Mouse (Mus musculus) ES-CJ7 (cell line): ENCODE data around the gene Prickle4.

Source experiments
- DNase-seq: peaks from one replicate; pipeline ENCODE4 v3.0.0; 2011; ENCODE audit warnings: low read depth, low spot score

Prickle4 gene

DNA sequence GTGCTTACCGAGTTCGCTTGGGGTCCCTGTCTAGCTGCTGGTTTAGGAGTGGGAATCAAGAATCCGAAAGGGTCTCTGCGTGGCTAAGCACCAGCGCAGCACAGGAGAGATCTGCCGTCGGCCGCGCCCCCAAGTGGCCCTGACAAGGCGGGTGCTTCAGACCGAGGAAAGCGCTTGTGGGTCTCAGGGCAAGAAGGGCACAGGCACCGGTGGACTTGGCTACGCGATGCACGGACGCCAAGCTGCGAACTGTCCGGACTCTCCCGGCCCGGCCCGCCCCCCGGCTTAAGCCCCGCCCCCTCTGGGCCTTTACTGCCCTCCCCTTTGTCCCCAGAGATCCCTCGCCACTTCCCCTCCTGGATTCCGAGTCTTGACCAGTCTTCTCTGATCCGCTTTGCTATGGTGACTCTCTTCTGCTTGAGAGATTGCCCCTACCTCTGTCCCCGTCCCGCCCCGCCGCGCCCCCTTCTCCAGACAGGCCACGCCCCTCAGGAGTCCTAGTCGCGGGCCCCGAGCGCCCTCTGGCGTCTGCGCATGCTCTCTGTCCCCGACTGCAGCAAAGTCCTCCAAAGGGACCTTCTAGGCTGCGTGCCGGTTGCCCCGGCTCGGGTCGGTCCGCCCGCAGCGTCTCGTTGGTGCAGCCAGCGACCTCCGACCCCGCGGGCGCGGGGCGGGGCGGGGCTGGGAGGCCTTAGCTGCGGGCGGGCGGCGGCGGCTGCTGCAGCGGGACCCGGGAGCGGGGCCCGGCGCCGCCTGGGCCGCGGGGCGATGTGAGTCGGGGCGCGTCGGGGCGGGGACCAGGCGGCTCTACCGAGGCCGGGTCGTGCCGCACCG, at the start of gene Prickle4:
TSS of gene Prickle4 (minus strand) at position 234 of the 834 bp plus-strand sequence.
- peak; percentile 97 for DNase-seq

- DNase-seq, result peak; percentile 73
These were observed 49.5 kb upstream of the Prickle4 start for GRCm38 (mm10) chr17:47744086-47744485.

DNA sequence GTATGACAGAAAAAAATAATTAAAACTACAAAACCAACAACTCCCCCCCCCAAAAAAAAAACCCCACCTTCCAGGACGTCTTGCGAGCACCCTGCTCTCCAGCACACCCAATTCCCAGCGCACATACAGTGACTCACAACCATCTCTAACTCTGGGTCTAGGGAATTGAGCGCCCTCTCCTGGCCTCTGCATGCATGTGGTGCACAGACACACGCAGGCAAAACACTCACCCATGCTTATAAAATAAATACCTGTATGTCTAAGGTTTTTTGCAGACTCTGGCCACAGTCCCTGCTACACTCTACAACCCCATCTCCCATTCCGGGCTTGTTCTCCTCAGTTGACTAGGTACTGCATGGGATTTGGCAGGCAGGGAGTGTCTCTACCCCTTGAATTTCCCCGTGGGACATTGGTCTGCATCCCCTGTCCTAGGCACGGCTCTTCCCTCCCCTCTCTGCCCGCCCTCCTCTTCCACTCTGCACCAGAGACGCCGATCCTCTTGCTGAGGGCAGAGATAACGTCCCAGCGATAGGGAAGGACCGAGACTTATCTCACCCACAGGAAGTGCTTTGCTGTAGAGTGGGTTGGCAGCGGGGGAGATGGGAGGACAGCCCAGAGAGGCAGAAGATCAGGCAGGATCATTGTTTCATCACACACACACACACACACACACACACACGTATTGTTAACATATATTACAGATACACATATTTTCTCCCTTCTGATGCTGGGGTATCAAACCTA, 48.6 kb upstream of the Prickle4 start:
- DNase-seq, result peak; percentile 80

DNA sequence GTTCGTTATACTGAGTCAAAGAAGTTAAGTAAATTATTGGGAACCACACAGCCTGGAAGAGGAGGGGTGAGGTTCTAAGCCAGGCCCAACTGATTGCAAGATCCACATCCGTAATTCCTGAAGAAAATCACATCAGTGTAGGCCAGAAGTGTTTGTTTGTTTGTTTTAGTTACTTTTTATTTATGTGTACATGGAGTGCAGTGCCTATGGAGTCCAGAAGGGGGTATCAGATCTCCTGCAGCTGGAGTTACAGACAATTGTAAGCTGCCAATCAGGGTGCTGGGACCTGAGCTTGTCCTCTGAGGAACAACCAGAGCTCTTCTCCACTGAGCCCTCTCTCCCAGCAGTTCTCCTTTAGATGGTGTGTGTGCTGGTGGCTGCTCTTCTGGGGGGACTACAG, 45.6 kb upstream of the Prickle4 start:
- peak; percentile 88 for DNase-seq

DNA sequence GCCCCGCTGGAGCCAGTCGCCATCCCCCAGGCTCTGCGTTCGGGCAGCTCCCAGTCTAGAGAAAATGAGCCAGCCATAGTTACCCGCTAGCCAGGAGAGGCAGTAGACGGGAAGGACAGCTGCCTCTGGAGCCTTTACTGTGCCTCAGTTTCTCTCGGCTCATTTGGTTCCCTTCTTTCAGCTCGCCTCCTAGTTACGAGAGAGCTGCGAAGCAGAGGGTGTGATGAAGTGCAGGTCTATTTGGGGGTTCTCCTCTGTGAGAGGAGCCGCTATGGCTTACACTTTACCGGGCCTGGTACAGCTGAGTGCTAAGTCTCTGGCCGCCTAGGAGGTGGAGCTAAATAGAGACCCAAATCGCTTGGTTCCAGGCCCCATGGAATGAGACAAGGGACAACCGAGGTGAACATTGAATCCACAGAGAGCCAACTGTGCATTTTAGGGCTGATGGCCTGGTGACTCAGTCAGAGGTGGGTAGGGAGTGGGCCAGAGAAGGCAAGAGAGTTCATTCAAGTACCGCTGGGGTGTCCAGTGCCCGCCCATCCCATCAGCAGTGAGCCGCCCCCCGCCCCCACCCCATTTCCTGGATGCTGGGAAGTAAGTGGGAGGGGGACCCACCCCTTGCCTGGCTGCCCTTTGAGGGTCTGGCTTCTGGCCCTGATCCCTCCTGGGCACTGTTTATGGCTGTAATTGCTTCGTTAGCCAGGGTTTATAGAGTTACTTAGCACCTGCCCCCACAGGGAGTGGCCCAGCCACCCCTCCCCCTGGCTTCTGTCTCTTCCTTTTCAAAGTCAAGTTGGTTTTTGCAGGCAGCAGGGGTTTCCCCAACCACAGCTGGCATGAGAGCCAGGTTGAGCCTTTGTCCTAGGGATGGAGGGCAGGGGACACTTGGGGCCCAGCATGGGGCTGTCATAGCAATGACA, 44.6 kb upstream of the Prickle4 start:
- DNase-seq, result peak; percentile 95

DNA sequence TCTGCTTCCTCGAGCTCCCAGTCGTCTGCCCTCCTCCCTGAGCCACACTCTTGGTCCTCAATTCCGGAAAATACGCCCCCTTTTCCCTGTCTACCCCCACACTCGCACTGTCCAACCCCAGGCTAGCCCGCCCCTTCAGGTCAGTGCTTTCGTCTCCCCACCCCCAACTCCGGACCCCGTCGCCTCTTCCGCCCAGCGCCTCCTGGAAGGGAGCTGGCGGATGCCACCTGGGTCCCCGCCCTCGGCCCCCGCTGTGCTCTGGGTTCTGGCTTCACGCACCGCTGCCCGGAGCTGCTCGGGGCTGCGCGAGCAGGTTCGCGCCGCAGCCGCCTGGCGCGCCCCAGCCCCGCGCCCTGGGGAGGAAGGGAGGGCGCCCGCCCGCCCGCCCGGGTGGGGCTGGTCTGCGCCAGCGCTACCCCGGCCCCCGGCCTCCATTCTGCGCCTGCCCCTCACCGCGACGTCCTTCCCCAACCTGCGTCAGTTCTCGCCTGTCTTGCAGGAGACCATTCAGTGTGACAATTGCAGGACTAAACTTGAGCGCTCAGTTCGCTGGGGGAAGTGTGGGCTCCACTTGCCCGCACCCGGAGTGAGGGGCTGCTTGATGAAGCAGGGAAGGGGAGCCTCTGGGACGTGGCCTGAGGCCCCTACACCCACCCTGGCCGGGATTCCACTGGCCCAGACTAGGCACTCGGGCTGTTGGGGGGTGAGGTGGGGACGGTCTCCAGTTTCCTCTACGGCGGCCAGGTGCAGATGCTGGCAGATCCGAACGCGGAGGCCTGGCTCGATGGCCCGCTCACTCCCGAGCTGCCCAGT, 43.7 kb upstream of the Prickle4 start:
- DNase-seq, result peak; percentile 95

DNA sequence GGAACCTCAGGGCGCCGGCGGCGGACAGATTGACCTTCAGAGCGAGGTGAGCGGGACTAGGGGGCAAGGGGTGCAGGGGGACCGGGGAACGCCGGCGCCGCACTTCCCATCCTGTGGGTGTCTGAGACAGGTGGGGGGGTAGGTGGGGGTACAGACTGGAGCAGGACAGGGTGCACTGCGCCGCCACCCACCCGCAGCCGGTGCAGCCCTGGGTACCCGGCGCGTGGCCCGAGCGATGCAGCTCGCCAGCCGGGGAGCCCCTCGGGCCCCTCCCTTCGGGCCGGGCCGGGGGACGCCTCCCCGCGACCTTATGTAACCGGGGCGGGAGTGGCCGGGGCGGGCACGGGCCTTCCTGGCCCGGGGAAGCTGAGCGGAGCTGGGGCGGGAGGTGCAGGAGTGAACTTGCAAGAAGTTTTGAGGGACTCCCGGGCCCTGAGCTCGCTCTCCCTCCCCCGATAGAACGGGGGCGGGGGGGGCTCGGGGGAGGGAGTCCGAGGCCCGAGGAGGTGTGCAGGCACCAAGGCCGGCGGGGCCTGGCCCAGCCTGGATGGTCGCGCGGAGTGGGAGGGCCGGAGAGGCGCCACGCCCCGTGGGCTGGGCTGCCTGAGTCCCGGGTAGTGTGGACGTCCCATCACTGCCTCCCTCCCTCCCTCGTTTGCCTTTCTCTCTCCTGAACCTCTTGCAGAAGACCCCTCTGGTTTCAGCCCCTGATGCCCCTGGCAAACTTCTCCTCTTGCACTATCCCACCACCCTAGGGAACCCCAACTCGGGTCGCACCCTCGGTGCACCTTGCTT, 42.9 kb upstream of the Prickle4 start:
- DNase-seq, result peak; percentile 84

DNA sequence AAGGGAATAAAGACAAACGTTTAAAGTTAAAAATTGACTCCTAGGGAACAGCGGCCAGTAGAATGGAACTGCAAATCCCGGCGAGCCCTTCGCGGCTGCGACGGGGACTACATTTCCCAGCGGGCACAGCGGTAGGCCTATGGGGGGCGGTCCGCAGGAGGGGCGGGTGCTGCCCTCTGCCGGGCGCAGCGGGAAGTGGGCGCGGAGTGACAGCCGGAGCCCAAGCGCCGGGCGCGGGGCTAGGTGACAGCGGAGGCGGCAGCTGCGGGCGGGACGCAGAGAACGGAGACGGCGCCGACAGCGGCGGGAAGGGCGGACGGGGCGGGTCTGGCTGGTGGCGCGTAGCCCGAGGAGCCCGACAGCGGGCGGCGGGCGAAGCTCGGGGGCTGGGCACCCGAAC, 42.3 kb upstream of the Prickle4 start, which contains the start of gene Tfeb:
TSS of gene Tfeb (plus strand) at position 175 of the 400 bp plus-strand sequence.
- peak; percentile 89 for DNase-seq

- peak; percentile 73 for DNase-seq
These were observed 41.1 kb upstream of the Prickle4 start for GRCm38 (mm10) chr17:47735553-47736100.

DNA sequence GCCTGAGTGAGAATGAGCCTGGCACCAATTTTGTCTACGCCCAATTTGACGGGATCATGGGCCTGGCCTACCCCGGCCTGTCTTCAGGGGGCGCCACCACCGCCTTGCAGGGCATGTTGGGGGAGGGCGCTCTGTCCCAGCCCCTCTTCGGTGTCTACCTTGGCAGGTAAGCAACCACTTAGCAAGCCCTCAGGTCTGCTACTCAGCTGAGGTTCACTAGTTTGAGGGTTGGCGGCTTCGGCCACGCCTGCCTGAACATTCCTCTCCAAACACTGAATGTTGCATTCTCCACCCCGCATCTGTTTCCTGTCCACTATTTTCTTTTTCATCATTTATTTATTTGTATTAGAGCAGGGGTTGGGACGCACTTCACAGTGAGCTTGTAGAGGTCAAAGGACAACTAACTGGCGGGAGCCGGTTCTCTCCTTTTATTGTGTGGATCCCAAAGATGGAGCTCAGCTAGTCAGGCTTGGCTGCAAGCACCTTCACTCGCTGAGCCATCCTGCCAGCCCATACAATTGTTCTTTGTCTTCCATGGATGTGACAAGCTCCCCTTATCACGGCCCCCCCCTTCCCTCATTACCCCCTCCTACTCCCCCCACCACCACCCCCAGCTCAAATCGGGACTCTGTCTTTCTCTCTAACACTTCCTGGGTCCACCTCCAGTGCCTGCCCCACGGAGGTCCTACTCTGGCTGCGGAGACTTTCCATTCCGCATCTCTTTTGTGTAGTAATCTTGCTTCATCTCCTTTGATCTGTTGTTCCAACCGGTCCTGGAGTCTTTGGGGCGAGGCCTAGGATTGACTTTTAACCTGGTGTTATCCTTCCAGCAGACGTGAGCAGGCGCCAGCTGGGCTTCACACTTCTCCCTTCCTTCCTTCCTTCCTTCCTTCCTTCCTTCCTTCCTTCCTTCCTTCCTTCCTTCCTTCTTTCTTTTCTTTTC, 36.4 kb upstream of the Prickle4 start:
- peak; percentile 75 for DNase-seq

DNA sequence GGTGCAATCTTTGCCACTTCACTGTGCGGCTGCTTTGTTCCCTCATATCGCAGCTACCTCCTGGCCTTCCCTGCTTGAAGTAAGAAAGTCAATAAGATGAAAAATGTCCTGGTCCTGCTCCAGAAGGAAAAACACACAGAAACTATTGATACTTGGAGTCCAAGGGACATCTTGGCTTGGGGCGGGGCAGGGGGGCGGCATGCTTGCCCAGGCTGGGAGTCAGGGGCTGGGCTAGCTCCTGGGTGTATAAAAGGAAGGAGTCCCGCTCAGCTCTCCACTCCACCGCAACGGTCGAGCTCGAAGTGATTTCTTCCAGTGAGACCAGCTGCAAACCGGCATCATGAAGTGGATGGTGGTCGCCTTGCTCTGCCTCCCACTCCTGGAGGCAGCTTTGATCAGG, 32.0 kb upstream of the Prickle4 start, which contains the start of gene Pgc:
TSS of gene Pgc (plus strand) at position 277 of the 400 bp plus-strand sequence.
- DNase-seq, result no peak

DNA sequence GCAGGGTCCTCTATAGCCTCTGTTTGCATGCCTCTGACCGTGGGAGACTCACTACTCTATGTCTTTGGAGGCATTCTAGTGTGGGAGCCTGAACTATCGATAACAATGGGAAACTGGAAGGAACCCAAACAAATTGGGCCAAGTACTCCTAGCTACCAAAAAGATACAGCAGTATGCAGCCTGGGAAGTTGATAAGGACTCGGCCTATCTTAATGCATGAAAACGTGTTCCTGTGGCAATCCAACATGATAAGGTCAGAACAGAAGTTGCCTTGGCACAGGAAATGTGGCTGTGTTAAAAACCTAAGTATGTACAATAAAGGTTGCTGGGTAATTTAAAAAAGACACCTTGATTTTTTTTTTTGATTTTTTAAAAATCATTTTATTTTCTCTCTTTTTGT, 26.6 kb upstream of the Prickle4 start:
- DNase-seq, result no peak

DNA sequence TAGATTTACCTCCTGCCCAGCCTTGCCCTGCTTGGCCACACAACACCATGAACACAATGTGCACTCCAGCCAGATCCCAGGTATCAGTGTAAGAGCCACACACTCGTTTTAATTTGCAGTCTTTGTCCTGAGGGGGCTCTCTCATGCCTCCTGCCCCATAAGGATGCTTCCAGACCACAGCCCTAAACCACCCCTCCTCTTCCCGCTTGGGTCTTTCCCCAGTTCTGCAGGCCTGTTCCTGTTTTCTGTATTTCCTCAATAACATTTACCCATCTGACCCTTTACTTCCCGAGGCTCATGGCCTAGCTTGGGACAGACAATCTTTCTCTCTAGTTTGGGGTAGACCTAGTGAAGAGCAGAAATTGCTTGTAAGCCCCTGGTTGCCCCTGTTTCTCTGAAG, 20.5 kb upstream of the Prickle4 start:
- DNase-seq, result no peak

DNA sequence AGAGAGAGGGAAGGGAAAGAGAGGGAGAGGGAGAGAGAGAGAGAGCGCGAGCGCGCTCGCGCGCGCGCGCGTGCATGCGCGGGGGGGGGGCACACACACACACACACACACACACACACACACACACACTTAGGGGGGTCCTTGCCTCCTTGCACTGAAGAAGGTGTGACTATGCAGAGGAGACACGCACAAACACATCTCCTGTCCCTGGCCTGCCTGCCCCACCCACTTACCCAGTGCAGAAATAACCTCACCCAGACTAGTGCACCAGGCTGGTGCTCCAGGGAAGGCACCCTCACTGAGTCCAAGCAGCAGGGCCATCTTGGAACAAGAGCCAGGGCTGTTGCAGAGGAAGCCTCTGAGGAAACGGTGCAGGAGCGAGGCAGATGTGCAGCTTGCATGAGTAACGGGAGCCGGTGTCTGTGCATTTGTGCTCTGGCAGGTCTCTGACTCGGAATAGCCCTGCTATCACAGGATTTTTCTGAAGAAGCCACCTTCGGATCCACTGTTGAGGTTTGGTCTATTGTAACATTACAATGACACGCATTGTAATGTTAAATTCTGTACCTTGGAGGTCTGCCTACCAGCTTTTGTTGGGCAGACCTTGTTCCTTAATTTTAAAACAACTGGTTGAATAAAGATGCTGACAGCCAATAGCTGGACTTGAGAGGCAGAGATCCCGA, 18.5 kb upstream of the Prickle4 start:
- peak; percentile 94 for DNase-seq

GRCm38 (mm10) chr17:47711883-47712282, 17.3 kb upstream of the Prickle4 start:
- DNase-seq, result no peak

DNA sequence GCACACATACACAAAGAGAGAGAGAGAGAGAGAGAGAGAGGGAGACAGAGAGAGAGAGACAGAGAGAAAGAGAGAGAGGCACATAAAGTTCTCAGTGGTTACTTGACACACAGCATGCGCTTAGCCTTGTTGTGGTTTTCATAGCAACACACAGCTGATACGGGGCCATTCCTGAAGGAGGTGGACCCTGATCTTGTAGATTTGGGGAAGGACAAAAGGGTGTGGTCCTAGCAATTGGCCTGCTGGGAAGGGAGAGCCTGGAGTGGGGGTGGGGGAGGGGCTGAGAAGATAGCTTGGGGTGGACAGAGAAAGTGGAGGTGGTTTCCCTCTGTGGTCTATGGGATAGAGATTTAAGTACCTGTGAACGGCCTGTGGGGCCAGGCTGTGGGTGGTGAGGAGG, 15.5 kb upstream of the Prickle4 start:
- DNase-seq, result peak; percentile 70

- no peak for DNase-seq
These were observed 14.4 kb upstream of the Prickle4 start for GRCm38 (mm10) chr17:47708972-47709371.

GRCm38 (mm10) chr17:47707961-47708360, 13.4 kb upstream of the Prickle4 start:
- DNase-seq, result no peak
